Mouse (Mus musculus) heart, adult 2 months (tissue): Measurements from ENCODE around the gene 4930556J24Rik.

Source experiments
- CTCF ChIP-seq: fragments of 200-600 bp; IDR thresholded peaks from 2 replicates; pipeline ENCODE4 v1.8.1; 2022; ENCODE audit warnings: antibody characterized with exemption, mild to moderate bottlenecking, moderate library complexity
- EP300 ChIP-seq: fragments of 200-500 bp; IDR thresholded peaks from 2 replicates; pipeline ENCODE4 v1.6.1; 2011; ENCODE audit warnings: low read depth, low read length, control low read depth; ENCODE audit not compliant: insufficient read depth
- POLR2A ChIP-seq: fragments of 200-500 bp; IDR thresholded peaks from 2 replicates; pipeline ENCODE4 v1.6.1; 2011; ENCODE audit warnings: mild to moderate bottlenecking, low read depth, low read length, control low read depth; ENCODE audit not compliant: insufficient read depth

DNA sequence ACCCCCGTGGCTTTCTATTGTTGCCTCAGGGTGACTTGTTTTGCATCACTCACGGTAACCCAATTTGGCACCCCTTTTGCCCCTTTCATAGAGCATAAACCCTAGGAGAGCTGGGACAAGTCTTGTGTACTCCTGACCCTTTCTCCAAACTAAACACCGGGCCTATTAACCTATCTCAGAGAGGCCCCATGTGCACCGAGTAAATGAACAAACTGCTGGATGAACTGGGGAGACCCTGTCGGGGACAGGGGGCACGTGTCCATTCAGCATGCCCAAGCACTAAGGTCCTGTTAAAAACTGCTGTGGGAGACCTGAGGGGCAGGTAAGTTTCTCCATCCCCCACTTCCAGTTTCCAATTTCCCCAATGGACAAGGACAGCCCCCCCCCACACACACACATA lies 45.6 kb downstream of the 4930556J24Rik start:
- no peak for TF ChIP-seq EP300
- TF ChIP-seq CTCF, result no peak
- TF ChIP-seq POLR2A, result no peak
